Mouse (Mus musculus): ENCODE measurements around the gene Fam216a. TPM values are rescaled to one million over a fixed set of nuclear protein-coding genes. Genes with fewer than 3 reads are reported as not detected.
"Not testable (repeated sequence)": the region's sequence is repeated elsewhere in the genome, so short reads cannot be mapped to it uniquely, and the experiment has no call there.

The Fam216a gene
- 106 and 115 TPM in 2 replicates for polyA plus RNA-seq (2016; fragmentation: Nextera tagmentation; extraction: Ambion mirVana)

GRCm38 (mm10) chr5:122372192-122372769 is at the start of gene Fam216a:
Gene Fam216a (minus strand): TSS chr5:122372364.
- peaks cover 22% of the 10 kb centered on the region for H3K4me1 ChIP-seq
- H3K9ac ChIP-seq = peak within 1 kb of the TSS; percentile 87
- no peaks in the 10 kb centered on the region for H3K9me3 ChIP-seq
- peak within 1 kb of the TSS; percentile 98 for H3K27ac ChIP-seq
- peak within 1 kb of the TSS; percentile 71 for H3K4me2 ChIP-seq
- H3K4me3 ChIP-seq (replicated peaks) = peak within 1 kb of the TSS; percentile 68
- peaks cover 34% of the 10 kb centered on the region for H3K36me3 ChIP-seq (replicated peaks)
- under 1% methylated on average over 53 of the region's 53 CpGs for WGBS
- no peaks in the 10 kb centered on the region for H3K27me3 ChIP-seq
- peak; percentile 94 for ATAC-seq (ENCODE audit: low FRiP score)

GRCm38 (mm10) chr5:122421271-122422068 is 49.3 kb upstream of the Fam216a start, which contains the start of gene Anapc7:
Gene Anapc7 (plus strand): TSS chr5:122421693.
- H3K9ac ChIP-seq = peak within 1 kb of the TSS; percentile 88
- peak within 1 kb of the TSS; percentile 99 for H3K4me3 ChIP-seq (replicated peaks)
- peak within 1 kb of the TSS; percentile 95 for H3K4me2 ChIP-seq
- peak; percentile 33 for ATAC-seq (ENCODE audit: low FRiP score)
- no peaks in the 10 kb centered on the region for H3K27me3 ChIP-seq
- H3K4me1 ChIP-seq = peaks cover 19% of the 10 kb centered on the region
- peak within 1 kb of the TSS; percentile 93 for H3K27ac ChIP-seq
- H3K9me3 ChIP-seq = no peaks in the 10 kb centered on the region
- H3K36me3 ChIP-seq (replicated peaks) = no peaks in the 10 kb centered on the region; the same call in 1 of the 2 replicates
- 24% methylated on average over 17 of the region's 17 CpGs for WGBS

- H3K27ac ChIP-seq; H3K9me3 ChIP-seq; ATAC-seq (ENCODE audit: low FRiP score); H3K36me3 ChIP-seq (replicated peaks); H3K27me3 ChIP-seq; H3K4me2 ChIP-seq; H3K9ac ChIP-seq; H3K4me3 ChIP-seq (replicated peaks): not testable (repeated sequence)
- peaks cover 19% of the 10 kb centered on the region for H3K4me1 ChIP-seq
- 64% methylated on average over 4 of the region's 4 CpGs for WGBS
These were observed 48.5 kb upstream of the Fam216a start for GRCm38 (mm10) chr5:122420676-122421075.

GRCm38 (mm10) chr5:122415465-122415864 is 43.3 kb upstream of the Fam216a start:
- no peak for ATAC-seq (ENCODE audit: low FRiP score)
- Histone ChIP-seq H3K4me3 (replicated peaks) (no peak overlapping the region), H3K4me2 (no peak overlapping the region), H3K27ac (no peak overlapping the region), H3K9ac (no peak overlapping the region), H3K4me1 (no peaks in the 10 kb centered on the region), H3K9me3 (no peaks in the 10 kb centered on the region), H3K36me3 (replicated peaks) (0 out of 2 replicates have a peak, but pooled peaks cover 2% of the 10 kb centered on the region), H3K27me3 (no peaks in the 10 kb centered on the region)
- 92% methylated on average over 12 of the region's 12 CpGs for WGBS

GRCm38 (mm10) chr5:122414351-122414750 is 42.2 kb upstream of the Fam216a start:
- Histone ChIP-seq H3K9me3 (no peaks in the 10 kb centered on the region), H3K36me3 (replicated peaks) (peaks cover 6% of the 10 kb centered on the region; the same call in 1 of the 2 replicates), H3K9ac (no peak overlapping the region), H3K4me1 (no peaks in the 10 kb centered on the region), H3K27me3 (no peaks in the 10 kb centered on the region), H3K4me3 (replicated peaks) (no peak overlapping the region), H3K27ac (no peak overlapping the region), H3K4me2 (no peak overlapping the region)
- no peak for ATAC-seq (ENCODE audit: low FRiP score)
- 94% methylated on average over 5 of the region's 5 CpGs for WGBS

DNA sequence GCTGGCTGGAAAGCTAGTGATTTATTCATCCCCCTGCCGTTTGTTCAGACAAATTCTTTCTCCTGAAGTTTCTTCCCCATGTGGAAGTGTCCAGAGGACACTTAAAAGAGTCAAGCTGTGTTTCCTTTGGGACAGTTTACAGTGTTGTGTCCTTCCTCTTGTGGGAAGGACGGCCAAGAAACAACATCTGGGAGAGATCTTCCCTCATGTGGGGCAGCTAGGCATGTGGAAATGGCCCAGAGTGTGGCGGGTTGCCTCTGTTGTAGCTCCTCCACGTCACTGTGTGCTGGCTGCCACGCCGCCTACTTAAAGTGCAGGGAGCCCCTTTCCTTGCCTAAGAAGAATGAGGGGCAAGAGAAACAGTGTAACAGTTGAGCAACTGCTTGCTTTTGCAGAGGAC is 40.7 kb upstream of the Fam216a start:
- Histone ChIP-seq H3K27ac (no peak overlapping the region), H3K36me3 (replicated peaks) (peaks cover 6% of the 10 kb centered on the region; the same call in 1 of the 2 replicates), H3K27me3 (no peaks in the 10 kb centered on the region), H3K4me1 (no peaks in the 10 kb centered on the region), H3K9me3 (no peaks in the 10 kb centered on the region), H3K4me2 (no peak overlapping the region), H3K4me3 (replicated peaks) (no peak overlapping the region), H3K9ac (no peak overlapping the region)
- no peak for ATAC-seq (ENCODE audit: low FRiP score)
- 72% methylated on average over 6 of the region's 6 CpGs for WGBS

DNA sequence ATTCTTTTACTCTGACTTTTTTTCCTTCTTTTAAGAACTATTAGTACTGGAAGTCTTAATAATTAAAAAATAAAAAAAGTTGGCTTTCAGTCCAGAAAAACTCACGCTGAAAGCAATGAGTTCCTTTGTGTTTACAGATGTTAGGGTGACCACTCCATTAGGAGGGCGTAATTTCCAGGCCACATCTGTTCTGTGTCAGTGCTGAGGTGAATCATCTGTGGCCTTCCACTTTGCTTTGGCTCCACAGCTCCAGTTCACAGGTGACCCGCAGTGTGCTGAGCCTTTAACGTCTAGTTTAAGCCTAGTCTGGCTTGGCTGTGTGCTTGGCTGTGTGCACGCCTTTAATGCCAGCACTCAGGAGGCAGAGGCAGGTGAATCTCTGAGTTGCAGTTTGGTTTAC is 39.7 kb upstream of the Fam216a start:
- WGBS = 87% methylated on average over 5 of the region's 5 CpGs

GRCm38 (mm10) chr5:122409692-122410645 is 37.8 kb upstream of the Fam216a start:
- Histone ChIP-seq H3K27me3 (no peaks in the 10 kb centered on the region), H3K9me3 (peaks cover 4% of the 10 kb centered on the region), H3K4me1 (no peaks in the 10 kb centered on the region), H3K27ac (no peak overlapping the region), H3K9ac (no peak overlapping the region), H3K4me3 (replicated peaks) (no peak overlapping the region), H3K4me2 (no peak overlapping the region), H3K36me3 (replicated peaks) (peaks cover 31% of the 10 kb centered on the region)
- 86% methylated on average over 19 of the region's 19 CpGs for WGBS
- ATAC-seq (ENCODE audit: low FRiP score) = no peak

More for the DNA sequence above, 39.7 kb upstream of the Fam216a start:
- H3K9me3 ChIP-seq = no peaks in the 10 kb centered on the region
- H3K9ac ChIP-seq = no peak overlapping the region
- H3K4me3 ChIP-seq (replicated peaks) = no peak overlapping the region
- H3K4me2 ChIP-seq = no peak overlapping the region
- no peak overlapping the region for H3K27ac ChIP-seq
- H3K27me3 ChIP-seq = no peaks in the 10 kb centered on the region
- H3K36me3 ChIP-seq (replicated peaks) = peaks cover 12% of the 10 kb centered on the region
- no peaks in the 10 kb centered on the region for H3K4me1 ChIP-seq
- ATAC-seq (ENCODE audit: low FRiP score) = no peak

DNA sequence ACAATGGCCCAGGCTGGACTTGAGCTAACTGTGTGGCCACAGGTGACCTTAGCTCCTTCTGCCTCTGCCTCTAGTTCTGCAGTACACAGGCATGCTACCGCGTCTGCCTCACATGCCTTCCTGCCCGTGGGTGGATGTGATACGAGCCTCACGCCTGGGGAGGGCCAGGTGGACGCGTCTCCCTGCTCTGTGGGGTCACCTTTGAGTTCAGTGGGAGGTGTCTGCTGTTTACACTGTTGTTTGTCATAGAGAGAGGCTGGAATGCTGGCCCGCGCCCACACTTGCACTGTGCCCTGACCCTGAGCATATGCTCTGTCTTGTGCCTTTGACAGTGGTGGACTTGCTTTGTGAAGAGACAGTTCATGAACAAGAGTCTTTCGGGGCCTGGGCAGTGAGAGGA is 33.4 kb upstream of the Fam216a start:
- no peak overlapping the region for H3K27ac ChIP-seq
- no peak overlapping the region for H3K4me2 ChIP-seq
- peaks cover 64% of the 10 kb centered on the region for H3K36me3 ChIP-seq (replicated peaks)
- no peak for ATAC-seq (ENCODE audit: low FRiP score)
- WGBS = 97% methylated on average over 10 of the region's 10 CpGs
- H3K4me3 ChIP-seq (replicated peaks) = no peak overlapping the region
- no peak overlapping the region for H3K9ac ChIP-seq
- H3K27me3 ChIP-seq = no peaks in the 10 kb centered on the region
- H3K4me1 ChIP-seq = no peaks in the 10 kb centered on the region
- H3K9me3 ChIP-seq = peaks cover 4% of the 10 kb centered on the region

DNA sequence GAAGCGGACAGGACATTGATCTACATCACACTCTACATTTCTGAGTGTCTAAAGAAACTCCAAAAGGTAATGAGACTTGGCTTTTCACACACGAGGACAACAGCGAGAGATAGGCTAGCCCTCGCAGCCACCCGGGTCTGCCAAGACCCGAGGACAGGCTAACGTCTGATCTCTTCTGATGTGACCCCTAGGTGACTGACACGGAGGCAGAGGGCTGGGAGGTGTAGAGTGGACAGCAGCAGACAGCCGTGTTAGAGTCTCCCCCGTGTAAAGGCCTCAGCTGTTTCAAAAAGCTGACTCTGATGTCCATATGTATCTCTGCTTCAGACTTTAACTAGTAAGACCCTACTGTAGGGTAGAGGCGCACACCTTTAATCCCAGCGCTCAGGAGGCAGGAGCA is 31.2 kb upstream of the Fam216a start:
- Histone ChIP-seq H3K4me3 (replicated peaks) (no peak overlapping the region), H3K9ac (no peak overlapping the region), H3K9me3 (peaks cover 4% of the 10 kb centered on the region), H3K4me1 (no peaks in the 10 kb centered on the region), H3K27ac (no peak overlapping the region), H3K36me3 (replicated peaks) (peaks cover 74% of the 10 kb centered on the region), H3K4me2 (no peak overlapping the region), H3K27me3 (no peaks in the 10 kb centered on the region)
- ATAC-seq (ENCODE audit: low FRiP score) = no peak
- 92% methylated on average over 12 of the region's 12 CpGs for WGBS

DNA sequence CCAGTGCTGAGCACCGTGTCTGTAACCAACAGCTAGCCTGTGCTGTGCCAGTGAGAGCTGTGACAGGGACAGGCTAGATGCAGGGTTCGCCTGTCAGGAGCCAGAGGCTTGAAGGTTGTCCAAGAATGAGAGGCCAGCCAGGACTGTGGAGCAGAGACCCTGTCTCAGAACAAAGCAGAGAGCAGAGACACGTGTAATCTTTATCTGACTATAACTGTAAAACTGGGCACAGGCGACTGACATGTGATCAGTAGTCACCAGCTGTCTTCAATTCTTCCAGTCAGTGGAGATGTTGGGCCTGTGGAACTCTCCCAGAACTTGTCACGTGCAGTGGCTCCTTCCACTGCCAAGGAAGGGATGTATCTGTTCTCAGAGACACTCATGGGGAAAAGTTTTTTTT is 30.6 kb upstream of the Fam216a start:
- WGBS = 87% methylated on average over 5 of the region's 5 CpGs
- H3K9me3 ChIP-seq = peaks cover 4% of the 10 kb centered on the region
- H3K4me1 ChIP-seq = no peaks in the 10 kb centered on the region
- no peak overlapping the region for H3K27ac ChIP-seq
- no peak overlapping the region for H3K4me2 ChIP-seq
- H3K4me3 ChIP-seq (replicated peaks) = no peak overlapping the region
- peaks cover 77% of the 10 kb centered on the region for H3K36me3 ChIP-seq (replicated peaks)
- no peak overlapping the region for H3K9ac ChIP-seq
- no peaks in the 10 kb centered on the region for H3K27me3 ChIP-seq
- no peak for ATAC-seq (ENCODE audit: low FRiP score)

DNA sequence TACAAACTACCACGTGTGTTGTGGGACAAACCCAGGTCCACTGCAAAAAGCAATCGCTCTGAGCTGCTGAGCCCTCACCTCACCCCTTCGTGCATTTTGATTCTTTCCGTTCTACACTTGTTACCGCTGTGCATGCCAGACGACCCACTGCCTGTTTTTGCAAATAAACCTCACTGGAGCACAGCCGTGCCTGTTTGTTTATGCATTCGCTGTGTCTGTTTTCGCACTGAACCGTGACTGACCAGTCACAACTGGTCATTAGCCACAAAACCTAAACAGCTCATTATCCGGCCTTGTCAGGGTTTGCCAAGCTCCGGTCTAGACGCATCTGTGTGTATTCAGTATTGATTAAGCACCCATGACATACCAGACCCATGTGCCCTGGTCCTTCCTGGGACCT is 30.0 kb upstream of the Fam216a start:
- Histone ChIP-seq H3K27me3 (no peaks in the 10 kb centered on the region), H3K9ac (no peak overlapping the region), H3K9me3 (peaks cover 4% of the 10 kb centered on the region), H3K27ac (no peak overlapping the region), H3K36me3 (replicated peaks) (peaks cover 78% of the 10 kb centered on the region), H3K4me2 (no peak overlapping the region), H3K4me1 (no peaks in the 10 kb centered on the region), H3K4me3 (replicated peaks) (no peak overlapping the region)
- no peak for ATAC-seq (ENCODE audit: low FRiP score)
- 88% methylated on average over 13 of the region's 13 CpGs for WGBS

Measured in forebrain, embryonic 12.5 days (tissue).